Mouse (Mus musculus) layer of hippocampus, postnatal 36 days (tissue): ENCODE measurements around the gene Sept5. TPM values are rescaled to one million over a fixed set of nuclear protein-coding genes. Genes with fewer than 3 reads are reported as not detected.

ENCODE experiments used
- DNase-seq, 2 experiments: peaks; one replicate each; pipeline ENCODE4 v3.0.0; 2022
- total RNA-seq, 2 experiments: library from RNA; stranded (reverse); gene quantifications; 2 replicates each; pipeline ENCODE4 v1.2.3; 2021

Gene Sept5
- total RNA-seq, 2 experiments from 2014 or later = 548 to 589 TPM

GRCm38 (mm10) chr16:18632059-18632458 is 2.3 kb upstream of the Sept5 start:
- DNase-seq = peak in 1 of 2 experiments; percentile 37

GRCm38 (mm10) chr16:18631141-18631540 is 1.4 kb upstream of the Sept5 start:
- DNase-seq = no peak

- DNase-seq = no peak
Observed at GRCm38 (mm10) chr16:18630291-18630690, 537 bp upstream of the Sept5 start.

GRCm38 (mm10) chr16:18628948-18629340 is 810 bp downstream of the Sept5 start:
- no peak for DNase-seq

GRCm38 (mm10) chr16:18628206-18628947 is 1.4 kb downstream of the Sept5 start:
- DNase-seq = no peak

- DNase-seq = no peak
Observed at GRCm38 (mm10) chr16:18627163-18627562, 2.6 kb downstream of the Sept5 start.

- peak; percentile 84 to 85 for DNase-seq
Observed at GRCm38 (mm10) chr16:18626376-18626878, 3.3 kb downstream of the Sept5 start, which contains the start of gene Gm49601. TSS of gene Gm49601 (minus strand) at chr16:18626427.

GRCm38 (mm10) chr16:18625791-18626311 is 3.9 kb downstream of the Sept5 start:
- DNase-seq = peak in 1 of 2 experiments; percentile 65

- no peak for DNase-seq
Observed at GRCm38 (mm10) chr16:18625097-18625496, 4.7 kb downstream of the Sept5 start.

- DNase-seq = no peak
Observed at GRCm38 (mm10) chr16:18624641-18625040, 5.1 kb downstream of the Sept5 start.

- no peak for DNase-seq
Observed at GRCm38 (mm10) chr16:18623751-18624540, 5.8 kb downstream of the Sept5 start.

- no peak for DNase-seq
Observed at GRCm38 (mm10) chr16:18622916-18623750, 6.6 kb downstream of the Sept5 start.

GRCm38 (mm10) chr16:18622019-18622418 is 7.7 kb downstream of the Sept5 start, which contains the start of gene Gp1bb:
TSS of gene Gp1bb (minus strand) at chr16:18622403.
- DNase-seq = no peak

- DNase-seq = peak in 1 of 2 experiments; percentile 43
Observed at GRCm38 (mm10) chr16:18621362-18622001, 8.3 kb downstream of the Sept5 start.

- DNase-seq = peak in 1 of 2 experiments; percentile 58
Observed at GRCm38 (mm10) chr16:18620601-18621361, 9.0 kb downstream of the Sept5 start.

GRCm38 (mm10) chr16:18620201-18620600 is 9.6 kb downstream of the Sept5 start:
- DNase-seq = peak in 1 of 2 experiments; percentile 39

- DNase-seq = no peak
Observed at GRCm38 (mm10) chr16:18619110-18619509, 10.6 kb downstream of the Sept5 start.

- DNase-seq = no peak
Observed at GRCm38 (mm10) chr16:18618297-18618696, 11.5 kb downstream of the Sept5 start.

GRCm38 (mm10) chr16:18617370-18618065 is 12.2 kb downstream of the Sept5 start:
- DNase-seq = peak; percentile 90 to 93

GRCm38 (mm10) chr16:18613301-18613700 is 16.5 kb downstream of the Sept5 start:
- no peak for DNase-seq
